Mouse (Mus musculus) cortical plate, adult 2 months (tissue): ENCODE data around the gene Fstl3. TPM values are rescaled to one million over a fixed set of nuclear protein-coding genes. Genes with fewer than 3 reads are reported as not detected.

Experiments used
- H3K27ac ChIP-seq: fragments of 200-500 bp; 2 replicates; pipeline ENCODE4 v1.5.1; 2012; ENCODE audit warnings: low read length, control low read depth, inconsistent platforms; ENCODE audit not compliant: insufficient read depth
- H3K4me1 ChIP-seq: fragments of 200-500 bp; 2 replicates; pipeline ENCODE4 v1.6.1; 2011; ENCODE audit warnings: low read length; ENCODE audit not compliant: control insufficient read depth, insufficient read depth
- H3K4me3 ChIP-seq: fragments of 200-500 bp; 2 replicates; pipeline ENCODE4 v1.5.1; 2011; ENCODE audit warnings: mild to moderate bottlenecking, low read length, control low read depth; ENCODE audit not compliant: insufficient read depth
- CTCF ChIP-seq: fragments of 200-500 bp; IDR thresholded peaks from 2 replicates; pipeline ENCODE4 v1.5.1; 2011; ENCODE audit warnings: mild to moderate bottlenecking, control low read depth, low read length; ENCODE audit not compliant: insufficient read depth; ENCODE audit errors: extremely low read depth
- POLR2A ChIP-seq: fragments of 200-500 bp; IDR thresholded peaks from 2 replicates; pipeline ENCODE4 v1.6.1; 2011; ENCODE audit warnings: mild to moderate bottlenecking, low read length, control low read depth; ENCODE audit not compliant: insufficient read depth; ENCODE audit errors: extremely low read depth
- polyA plus RNA-seq: library from polyadenylated mRNA; depleted of rRNA; stranded (reverse); fragments of >200 nt; gene quantifications from 2 replicates; pipeline ENCODE4 v1.2.3, GENCODE M21; 2012

Gene Fstl3
- polyA plus RNA-seq, 1 experiment, result 5.9 TPM

DNA sequence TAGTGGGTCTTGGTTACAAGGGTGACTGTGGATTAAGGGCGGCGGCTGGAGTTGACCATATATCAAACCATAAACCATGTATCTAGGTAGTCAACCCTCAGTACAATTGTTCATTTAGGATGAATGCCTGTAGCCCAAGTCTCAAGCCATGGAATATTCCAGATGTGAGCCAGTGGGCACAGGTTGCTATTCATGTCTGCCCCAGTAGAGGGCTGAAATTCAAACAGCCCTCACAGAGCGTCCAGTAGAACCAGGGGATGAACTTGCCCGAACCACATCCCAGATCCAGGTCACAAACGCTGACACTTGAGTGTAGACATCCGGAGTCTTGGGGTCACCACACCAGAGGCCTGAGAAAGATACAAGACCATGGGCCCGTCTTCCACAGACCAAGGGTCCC is 6.0 kb downstream of the Fstl3 start:
- no peak for TF ChIP-seq POLR2A
- peak; percentile 20; the same call in 1 of the 2 replicates for TF ChIP-seq CTCF
- Histone ChIP-seq H3K27ac (no peak overlapping the region), H3K4me3 (no peak overlapping the region), H3K4me1 (peaks cover 2% of the 10 kb centered on the region; the same call in 1 of the 2 replicates)

- H3K4me1 ChIP-seq, result peaks cover 2% of the 10 kb centered on the region; the same call in 1 of the 2 replicates
- TF ChIP-seq POLR2A (no peak), CTCF (peak; percentile 41)
These were observed 7.1 kb downstream of the Fstl3 start for GRCm38 (mm10) chr10:79783920-79784800.

DNA sequence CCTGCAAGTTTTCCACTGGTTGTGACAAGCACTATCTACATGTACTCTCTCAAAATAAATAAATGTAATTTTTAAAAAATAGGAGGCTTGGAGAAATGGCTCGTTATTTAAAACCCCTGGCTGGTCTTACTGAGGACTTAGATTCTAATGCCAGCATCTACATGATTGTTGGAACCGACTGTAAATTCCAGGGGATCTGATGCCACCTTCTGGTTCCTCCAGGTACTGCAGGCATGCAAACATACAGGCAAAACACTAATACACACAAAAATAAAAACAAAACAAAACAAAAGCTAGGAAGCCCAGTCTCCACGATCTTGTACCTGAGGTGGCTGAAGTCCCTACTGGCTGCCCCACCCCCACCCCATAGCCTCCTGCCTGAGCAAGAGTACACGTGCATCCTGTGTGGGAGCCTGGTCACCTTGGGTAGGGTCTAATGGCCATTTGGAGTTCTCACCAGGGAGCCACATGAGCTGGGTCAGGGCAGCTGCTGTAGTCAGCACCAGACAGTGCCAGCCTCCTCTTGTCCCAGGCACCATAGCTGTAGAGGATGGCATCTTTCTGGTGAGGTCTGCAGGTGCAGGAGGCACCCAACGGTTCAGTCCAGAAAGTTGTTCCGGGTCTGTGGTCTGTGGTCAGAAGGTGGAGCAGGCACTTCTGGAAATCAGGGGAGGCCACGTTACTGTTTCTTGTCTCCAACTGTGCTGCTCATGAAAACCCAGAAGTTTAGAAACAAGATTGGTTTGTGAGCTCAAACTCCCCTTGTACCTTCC is 11.5 kb downstream of the Fstl3 start:
- TF ChIP-seq CTCF (peak; percentile 86), POLR2A (no peak)
- H3K27ac ChIP-seq, result no peak overlapping the region
- no peak overlapping the region for H3K4me3 ChIP-seq
- H3K4me1 ChIP-seq, result 0 out of 2 replicates have a peak, but pooled peaks cover 2% of the 10 kb centered on the region

More at GRCm38 (mm10) chr10:79783920-79784800, 7.1 kb downstream of the Fstl3 start:
- no peak overlapping the region for H3K4me3 ChIP-seq
- H3K27ac ChIP-seq, result no peak overlapping the region

DNA sequence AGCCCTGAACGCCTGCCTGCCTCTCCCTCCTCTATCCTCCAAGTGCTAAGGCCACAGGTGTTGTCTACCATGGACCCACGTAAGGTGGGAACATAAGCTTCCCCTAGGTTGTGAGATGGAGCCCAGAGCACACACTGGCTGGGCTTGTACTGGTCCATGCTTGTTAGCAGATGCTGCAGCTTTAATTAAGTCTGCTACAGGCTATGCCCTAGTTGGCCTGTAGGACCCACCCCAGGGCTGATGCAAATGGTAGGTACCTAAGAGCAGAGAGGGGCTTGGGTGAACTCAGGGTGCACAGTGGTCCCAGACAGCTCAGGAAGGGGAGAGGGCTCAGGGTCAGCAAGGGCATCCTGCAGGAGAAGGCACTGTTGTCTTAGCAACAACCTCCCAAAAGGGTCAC is 12.5 kb downstream of the Fstl3 start:
- Histone ChIP-seq H3K27ac (no peak overlapping the region), H3K4me1 (0 out of 2 replicates have a peak, but pooled peaks cover 2% of the 10 kb centered on the region), H3K4me3 (no peak overlapping the region)
- TF ChIP-seq CTCF (no peak), POLR2A (no peak)

GRCm38 (mm10) chr10:79790861-79791260 is 13.8 kb downstream of the Fstl3 start, which contains the start of gene Prss57:
Gene Prss57, minus strand, starts transcription at chr10:79790961.
- TF ChIP-seq POLR2A (no peak), CTCF (no peak)
- H3K4me1 ChIP-seq, result peaks cover 3% of the 10 kb centered on the region; the same call in 1 of the 2 replicates
- no peak within 1 kb of the TSS for H3K4me3 ChIP-seq
- no peak within 1 kb of the TSS for H3K27ac ChIP-seq

DNA sequence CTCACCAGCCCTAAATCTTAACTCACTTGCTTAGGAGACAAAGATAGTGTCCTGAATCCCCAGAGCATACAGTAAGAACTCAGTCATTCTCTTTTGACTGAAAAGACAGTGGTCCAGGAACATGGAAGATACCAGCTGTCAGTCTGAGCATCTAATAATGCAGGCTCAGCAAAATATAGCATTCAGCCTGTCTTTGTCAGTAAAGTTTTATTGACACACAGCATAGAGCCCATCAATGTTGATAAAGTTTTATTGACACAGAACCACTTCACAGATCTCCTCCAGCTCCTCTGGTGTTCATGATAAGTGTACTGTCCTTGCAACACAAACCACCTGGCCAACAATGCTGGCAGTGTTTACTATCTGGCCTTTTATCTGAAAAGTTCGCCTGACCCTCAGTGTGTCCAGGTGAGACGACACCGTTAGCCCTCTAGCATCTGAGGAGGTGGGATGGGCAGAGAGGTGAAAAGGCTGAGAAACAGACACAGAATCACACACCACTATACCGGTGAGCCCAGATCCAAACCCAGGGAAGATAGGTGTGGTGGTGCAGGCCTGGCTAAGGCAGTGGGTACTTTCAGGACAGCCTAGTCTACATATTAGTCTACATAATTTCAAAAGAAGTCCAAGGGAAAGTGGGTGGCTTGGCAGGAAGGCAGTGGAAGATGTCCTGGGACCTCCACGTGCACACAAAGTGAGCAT is 15.4 kb downstream of the Fstl3 start:
- TF ChIP-seq CTCF (no peak), POLR2A (no peak)
- H3K27ac ChIP-seq, result no peak overlapping the region
- peaks cover 4% of the 10 kb centered on the region; the same call in 1 of the 2 replicates for H3K4me1 ChIP-seq
- H3K4me3 ChIP-seq, result peak overlapping the region; percentile 74

GRCm38 (mm10) chr10:79793051-79793737 is 16.1 kb downstream of the Fstl3 start, which contains the start of gene Palm:
Gene Palm, plus strand, starts transcription at chr10:79793572.
- H3K4me3 ChIP-seq, result peak within 1 kb of the TSS; percentile 74
- peaks cover 5% of the 10 kb centered on the region; the same call in 1 of the 2 replicates for H3K4me1 ChIP-seq
- TF ChIP-seq POLR2A, result 0 out of 2 replicates have a peak, but pooled peaks have one; percentile 26
- TF ChIP-seq CTCF, result peak; percentile 61
- H3K27ac ChIP-seq, result peak within 1 kb of the TSS; percentile 96

GRCm38 (mm10) chr10:79793738-79794490 is 16.8 kb downstream of the Fstl3 start:
- Histone ChIP-seq H3K27ac (peak overlapping the region; percentile 96), H3K4me3 (peak overlapping the region; percentile 74), H3K4me1 (peaks cover 5% of the 10 kb centered on the region; the same call in 1 of the 2 replicates)
- TF ChIP-seq CTCF (no peak), POLR2A (0 out of 2 replicates have a peak, but pooled peaks have one; percentile 14)
